Mouse (Mus musculus) kidney, postnatal 25 days (tissue): Measurements from ENCODE around the gene F12.

Experiments
- DNase-seq, 2 experiments: peaks; one replicate each; pipeline ENCODE4 v3.0.0; 2021; ENCODE audit warnings: mixed read lengths in 2 of 2

The F12 gene

GRCm38 (mm10) chr13:55413333-55413732 lies 13.3 kb downstream of the F12 start:
- DNase-seq: peak in 1 of 2 experiments; percentile 69

- peak in 1 of 2 experiments; percentile 55 for DNase-seq
Observed at GRCm38 (mm10) chr13:55412643-55413307, 13.8 kb downstream of the F12 start.

GRCm38 (mm10) chr13:55411826-55412225 lies 14.8 kb downstream of the F12 start:
- DNase-seq: peak; percentile 51 to 68

- DNase-seq: peak; percentile 46 to 67
Observed at GRCm38 (mm10) chr13:55408546-55409120, 18.0 kb downstream of the F12 start.

- peak; percentile 29 to 64 for DNase-seq
Observed at GRCm38 (mm10) chr13:55407341-55407740, 19.3 kb downstream of the F12 start.

GRCm38 (mm10) chr13:55405783-55406390 lies 20.7 kb downstream of the F12 start:
- DNase-seq: no peak

- peak; percentile 72 to 78 for DNase-seq
Observed at GRCm38 (mm10) chr13:55404853-55405782, 21.5 kb downstream of the F12 start.

GRCm38 (mm10) chr13:55403935-55404852 lies 22.4 kb downstream of the F12 start:
- no peak for DNase-seq

- DNase-seq: no peak
Observed at GRCm38 (mm10) chr13:55403266-55403665, 23.3 kb downstream of the F12 start.

GRCm38 (mm10) chr13:55400039-55400346 lies 26.6 kb downstream of the F12 start:
- DNase-seq: no peak

- peak; percentile 71 to 82 for DNase-seq
Observed at GRCm38 (mm10) chr13:55399300-55400038, 27.1 kb downstream of the F12 start.

- DNase-seq: no peak
Observed at GRCm38 (mm10) chr13:55398088-55398487, 28.5 kb downstream of the F12 start, which contains the start of gene Slc34a1. Slc34a1 (plus strand) TSS chr13:55398187.

GRCm38 (mm10) chr13:55392933-55393332 lies 33.7 kb downstream of the F12 start:
- DNase-seq: peak; percentile 41 to 53

- DNase-seq: peak; percentile 85 to 94
Observed at GRCm38 (mm10) chr13:55391626-55392029, 35.0 kb downstream of the F12 start.

- peak; percentile 86 to 96 for DNase-seq
Observed at GRCm38 (mm10) chr13:55390644-55391043, 35.9 kb downstream of the F12 start.

GRCm38 (mm10) chr13:55381790-55382189 lies 44.8 kb downstream of the F12 start:
- no peak for DNase-seq

GRCm38 (mm10) chr13:55378907-55379580 lies 47.5 kb downstream of the F12 start:
- peak; percentile 48 to 66 for DNase-seq

- peak in 1 of 2 experiments; percentile 27 for DNase-seq
Observed at GRCm38 (mm10) chr13:55375877-55376276, 50.7 kb downstream of the F12 start.

- DNase-seq: no peak
Observed at GRCm38 (mm10) chr13:55374206-55374924, 52.2 kb downstream of the F12 start.

- no peak for DNase-seq
Observed at GRCm38 (mm10) chr13:55371740-55372139, 54.9 kb downstream of the F12 start.
